Mouse (Mus musculus): ENCODE data around the gene Tcf23.

Gene Tcf23
- long read RNA-seq, experiment 1, result 0 reads
- long read RNA-seq, experiment 2, full-length matches to known transcripts, result 1 of 2 reads
- long read RNA-seq, experiment 2, partial matches to known transcripts, result 0 of 2 reads
- long read RNA-seq, experiment 2, other reads (novel, unspliced or antisense), result 1 of 2 reads

GRCm38 (mm10) chr5:30968416-30968815 lies at the start of gene Tcf23:
Tcf23 (plus strand) TSS chr5:30968662.
- intact Hi-C loops (cut with DNase I), result no loop called here

- intact Hi-C loops (cut with DNase I), result loop anchor here (5.0 kb wide), 1 partner anchor 111 kb away; no protein-coding TSS in a partner anchor
Measured at GRCm38 (mm10) chr5:30918691-30919090, 49.8 kb upstream of the Tcf23 start.

DNA sequence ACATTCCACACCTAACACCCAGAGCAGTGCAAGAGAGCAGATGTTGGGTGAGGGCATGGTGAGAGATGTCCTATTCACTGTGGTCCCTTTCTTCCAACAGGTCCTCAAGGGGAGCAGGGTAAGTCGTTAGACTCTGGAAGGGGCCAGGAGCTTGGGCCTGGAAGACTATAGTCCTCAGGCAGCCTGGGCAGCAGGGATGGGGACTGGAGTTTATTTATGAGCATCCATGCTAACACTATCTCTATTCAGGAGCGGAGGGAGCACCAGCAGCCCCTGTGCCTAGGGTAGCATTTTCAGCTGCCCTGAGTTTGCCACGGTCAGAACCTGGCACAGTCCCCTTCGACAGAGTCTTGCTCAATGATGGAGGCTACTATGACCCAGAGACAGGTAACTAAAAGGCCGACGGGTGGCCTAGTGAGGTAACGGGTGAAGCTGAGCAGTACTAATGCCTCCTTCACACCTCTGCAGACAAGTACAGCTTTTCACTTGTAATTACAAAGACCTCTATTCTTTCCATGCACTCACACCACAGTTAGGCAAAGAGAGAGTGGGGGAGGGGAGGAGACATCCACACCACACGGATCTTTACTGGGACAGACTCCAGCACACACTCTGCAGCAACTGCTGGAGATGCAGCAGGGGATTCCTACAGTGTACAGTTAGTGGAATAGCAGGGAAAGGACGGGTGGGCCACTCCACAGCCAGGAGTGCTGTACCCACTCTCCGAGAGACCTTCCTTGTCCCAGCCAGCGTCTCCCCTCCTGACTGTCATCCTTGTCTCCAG lies 48.4 kb upstream of the Tcf23 start:
- intact Hi-C loops (cut with DNase I), result loop anchor here (5.0 kb wide), 1 partner anchor 113 kb away; no protein-coding TSS in a partner anchor

- intact Hi-C loops (cut with DNase I), result no loop called here
Measured at GRCm38 (mm10) chr5:30920621-30921020, 47.8 kb upstream of the Tcf23 start.

DNA sequence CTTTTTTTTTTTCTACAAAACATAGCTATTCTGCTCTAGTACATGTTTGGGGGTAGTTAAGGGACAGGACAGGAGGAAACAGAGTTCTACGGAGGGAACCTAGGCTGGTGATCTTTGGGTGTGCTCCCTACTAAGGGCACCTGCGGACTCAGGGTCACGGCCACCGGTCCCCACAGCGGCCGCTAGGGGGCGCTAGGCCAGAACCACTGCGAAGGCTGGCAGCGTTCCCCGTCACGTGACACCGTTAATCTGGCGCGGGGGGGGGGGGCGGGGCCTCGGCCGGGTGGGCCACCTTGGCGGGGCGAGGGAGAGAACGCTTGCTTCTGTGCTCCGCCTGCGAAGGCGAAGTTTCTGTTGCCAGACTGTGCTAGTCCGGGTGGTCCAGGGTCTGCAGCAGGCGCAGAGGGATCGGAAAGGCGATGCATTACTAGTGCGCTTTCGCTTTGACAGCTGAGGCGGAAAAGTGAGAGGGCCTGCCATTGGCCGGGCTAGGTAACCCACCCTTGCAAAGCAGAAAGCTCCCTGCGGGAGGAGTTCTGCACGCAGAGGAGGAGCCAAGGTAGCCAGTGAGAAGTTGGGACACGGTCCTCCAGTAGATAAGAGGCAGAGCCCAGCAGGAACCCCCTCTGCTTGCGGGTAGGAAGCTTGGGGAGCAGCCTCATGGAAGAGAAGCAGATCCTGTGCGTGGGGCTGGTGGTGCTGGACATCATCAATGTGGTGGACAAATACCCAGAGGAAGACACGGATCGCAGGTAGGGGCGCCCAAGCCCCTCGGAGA lies 47.0 kb upstream of the Tcf23 start, which contains the start of gene Khk:
Gene Khk, plus strand, starts transcription at position 176 of the 778 bp plus-strand sequence.
- intact Hi-C loops (cut with DNase I), result no loop called here

- intact Hi-C loops (cut with DNase I), result no loop called here
Measured at GRCm38 (mm10) chr5:30922581-30923041, 45.9 kb upstream of the Tcf23 start.

GRCm38 (mm10) chr5:30923119-30923518 lies 45.3 kb upstream of the Tcf23 start:
- intact Hi-C loops (cut with DNase I), result no loop called here

- intact Hi-C loops (cut with DNase I), result no loop called here
Measured at GRCm38 (mm10) chr5:30924614-30925013, 43.8 kb upstream of the Tcf23 start.

- intact Hi-C loops (cut with DNase I), result no loop called here
Measured at GRCm38 (mm10) chr5:30925217-30925616, 43.2 kb upstream of the Tcf23 start.

- intact Hi-C loops (cut with DNase I), result no loop called here
Measured at GRCm38 (mm10) chr5:30926073-30926472, 42.4 kb upstream of the Tcf23 start.

DNA sequence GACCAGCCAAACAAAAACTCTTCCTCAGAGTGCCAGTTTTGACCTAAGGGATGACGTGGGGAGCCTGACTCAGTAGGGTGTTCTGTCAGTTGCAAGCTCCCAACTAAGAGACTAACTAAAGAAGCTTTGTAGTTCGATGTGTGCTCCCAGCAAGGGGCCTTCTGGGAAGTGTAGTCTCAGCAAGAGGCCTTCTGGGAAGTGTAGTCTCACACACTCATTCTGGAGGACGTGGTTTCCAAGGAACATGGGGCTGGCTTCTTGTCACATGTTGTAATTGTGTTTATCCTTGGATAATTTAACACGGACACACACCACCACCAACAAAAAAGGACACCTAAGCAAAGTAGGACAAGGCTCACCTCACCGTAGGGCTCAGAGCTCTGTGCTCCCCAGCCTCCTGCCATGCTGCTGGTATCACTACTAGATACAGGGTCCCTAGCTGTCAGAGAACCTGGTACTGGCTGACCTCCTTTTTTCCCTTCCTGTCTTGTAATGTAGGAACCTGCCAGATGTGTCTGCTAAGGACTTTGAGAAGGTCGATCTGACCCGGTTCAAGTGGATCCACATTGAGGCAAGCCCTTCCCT lies 40.4 kb upstream of the Tcf23 start:
- intact Hi-C loops (cut with DNase I), result no loop called here

DNA sequence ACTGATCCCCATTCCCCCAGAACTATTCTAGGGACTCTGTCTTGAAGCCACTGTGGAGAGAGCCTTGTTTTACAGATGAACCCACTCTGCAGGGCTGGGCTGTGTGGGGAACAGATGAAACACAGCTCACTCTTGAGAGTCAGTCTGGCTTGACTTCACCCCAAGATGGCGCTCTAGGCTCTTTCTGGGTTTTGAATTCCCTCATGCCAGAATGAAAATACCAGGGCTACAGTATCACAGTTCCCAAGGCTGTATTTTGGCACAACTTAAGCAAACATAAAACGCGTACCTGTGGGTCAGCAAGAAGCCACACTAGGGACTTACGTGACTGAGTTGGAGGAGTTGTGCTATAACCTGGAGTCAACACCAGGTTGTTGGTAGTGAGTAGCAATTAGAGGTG lies 38.3 kb upstream of the Tcf23 start:
- intact Hi-C loops (cut with DNase I), result loop anchor here (2.0 kb wide), 1 partner anchor 69 kb away; no protein-coding TSS in a partner anchor

DNA sequence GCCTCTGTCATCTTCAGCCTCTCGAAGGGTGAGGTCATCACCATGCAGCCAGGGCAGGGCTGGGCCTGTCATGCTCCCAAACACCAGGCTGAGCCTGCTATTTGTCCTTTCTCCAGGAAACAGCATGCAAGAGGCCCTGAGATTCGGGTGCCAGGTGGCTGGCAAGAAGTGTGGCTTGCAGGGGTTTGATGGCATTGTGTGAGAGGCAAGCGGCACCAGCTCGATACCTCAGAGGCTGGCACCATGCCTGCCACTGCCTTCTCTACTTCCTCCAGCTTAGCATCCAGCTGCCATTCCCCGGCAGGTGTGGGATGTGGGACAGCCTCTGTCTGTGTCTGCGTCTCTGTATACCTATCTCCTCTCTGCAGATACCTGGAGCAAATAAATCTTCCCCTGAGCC lies 37.6 kb upstream of the Tcf23 start:
- intact Hi-C loops (cut with DNase I), result loop anchor here (2.0 kb wide), 1 partner anchor 68 kb away; no protein-coding TSS in a partner anchor

DNA sequence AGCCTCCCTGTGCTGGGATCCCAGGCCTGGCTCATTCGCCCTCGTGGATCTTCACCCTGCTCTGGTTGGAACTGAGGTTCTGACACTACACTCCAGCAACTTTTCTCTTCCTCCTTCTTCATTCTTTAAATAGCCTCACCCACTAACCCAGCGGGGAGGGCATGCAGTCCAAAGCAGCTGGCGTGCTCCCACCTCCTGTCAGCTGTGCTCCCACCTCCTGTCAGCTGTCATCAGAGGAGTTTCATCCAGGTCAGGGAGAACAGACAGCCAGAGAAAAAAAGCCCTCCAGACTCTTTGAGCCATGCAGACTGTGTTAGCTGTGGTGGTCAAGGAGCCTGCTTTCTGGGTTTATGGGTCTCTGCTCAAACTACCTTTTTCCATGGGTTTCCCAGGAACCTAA lies 37.1 kb upstream of the Tcf23 start:
- intact Hi-C loops (cut with DNase I), result loop anchor here (2.0 kb wide), 1 partner anchor 67 kb away; no protein-coding TSS in a partner anchor

GRCm38 (mm10) chr5:30933705-30934104 lies 34.8 kb upstream of the Tcf23 start:
- intact Hi-C loops (cut with DNase I), result no loop called here

DNA sequence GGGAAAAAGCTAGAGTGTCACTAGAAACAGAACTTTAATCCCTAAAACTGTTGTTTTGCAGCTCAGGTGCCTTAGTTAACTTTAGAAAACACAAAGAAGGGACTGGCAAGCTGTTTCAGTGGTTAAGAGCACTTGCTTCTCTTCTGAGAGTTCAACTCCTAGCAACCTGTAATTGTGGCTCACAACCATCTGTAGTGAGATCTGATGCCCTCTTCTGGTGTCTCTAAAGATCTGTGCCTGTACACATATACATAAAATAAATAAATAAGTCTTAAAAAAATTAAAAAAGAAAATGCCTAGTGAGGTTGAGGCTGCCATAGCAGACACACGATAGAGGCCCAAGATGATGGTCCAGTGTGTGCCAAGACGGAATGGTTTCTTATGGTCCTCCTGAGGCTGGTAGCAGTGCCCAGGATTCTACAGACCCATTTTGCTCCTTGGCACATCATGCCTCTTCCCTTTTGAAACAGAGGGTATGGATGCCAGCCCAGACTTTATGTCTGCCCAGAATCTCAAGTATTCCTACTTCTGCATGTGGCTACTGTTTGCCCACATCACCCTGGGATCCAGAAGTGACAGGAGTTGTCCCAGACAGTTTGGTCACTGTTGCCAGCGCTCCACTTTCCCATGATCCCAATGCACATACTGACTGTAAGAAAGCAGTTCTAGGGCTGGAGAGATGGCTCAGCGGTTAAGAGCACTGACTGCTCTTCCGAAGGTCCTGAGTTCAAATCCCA lies 33.6 kb upstream of the Tcf23 start:
- intact Hi-C loops (cut with DNase I), result no loop called here

GRCm38 (mm10) chr5:30943004-30943403 lies 25.5 kb upstream of the Tcf23 start:
- intact Hi-C loops (cut with DNase I), result no loop called here

DNA sequence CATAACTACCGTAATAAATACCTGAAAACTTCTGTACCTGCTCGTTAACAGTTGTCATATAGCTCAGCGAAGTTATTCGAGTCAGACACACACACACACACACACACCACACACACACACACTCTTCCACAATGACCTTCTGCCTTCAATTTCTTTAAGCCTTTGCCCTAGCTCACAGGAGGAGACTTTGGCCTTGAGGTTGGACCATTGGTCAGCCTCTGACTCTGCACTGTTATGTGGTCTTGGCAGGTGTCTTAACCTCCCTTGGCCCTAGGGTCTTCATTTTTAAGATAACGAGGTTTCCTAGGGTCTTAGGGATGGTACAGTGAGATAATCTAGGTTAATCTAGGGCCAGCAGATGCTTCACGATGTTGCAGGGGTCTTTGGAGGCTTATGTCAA lies 24.1 kb upstream of the Tcf23 start:
- intact Hi-C loops (cut with DNase I), result no loop called here

DNA sequence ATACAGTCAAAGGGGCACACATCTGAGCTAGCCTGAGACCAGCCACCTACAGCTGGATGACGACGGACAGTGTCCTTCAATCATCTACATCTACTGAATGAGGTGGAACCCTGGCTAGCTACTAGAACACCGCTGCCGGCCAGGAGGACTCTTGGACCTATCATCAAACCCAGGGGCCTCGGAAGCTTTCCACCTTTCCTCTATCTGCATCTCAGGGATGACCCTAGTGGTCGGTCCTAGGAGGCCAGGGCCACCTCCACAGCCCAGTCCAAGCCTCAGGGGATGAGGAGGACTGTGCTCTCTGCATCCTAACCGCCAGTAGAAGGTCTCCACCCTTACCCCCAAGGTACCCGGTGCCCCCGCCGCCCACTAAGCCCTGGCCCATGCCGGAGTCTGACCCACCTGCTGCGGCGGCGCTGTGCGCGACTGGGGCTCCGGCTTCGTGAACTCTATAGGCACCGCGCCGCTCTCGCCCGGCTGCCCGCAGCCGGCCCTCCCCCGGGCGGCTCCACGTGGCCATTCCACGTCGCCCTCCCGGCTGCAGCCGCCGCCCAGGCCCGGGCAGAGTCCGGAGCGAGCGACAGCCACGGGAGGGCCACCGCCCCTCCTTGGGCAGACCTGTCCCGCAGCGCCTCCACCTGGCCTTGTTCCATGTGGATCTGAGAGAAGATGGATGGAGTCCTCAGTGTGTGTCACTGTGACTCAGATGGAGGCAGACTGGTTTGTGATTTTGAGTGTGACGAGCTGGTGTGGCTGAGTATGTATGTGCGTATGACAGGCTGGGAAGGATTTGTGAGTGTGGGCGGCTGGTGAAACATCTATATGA lies 23.3 kb upstream of the Tcf23 start, which contains the start of gene Cgref1:
Gene Cgref1, minus strand, starts transcription at position 636 of the 826 bp plus-strand sequence.
- intact Hi-C loops (cut with DNase I), result no loop called here

DNA sequence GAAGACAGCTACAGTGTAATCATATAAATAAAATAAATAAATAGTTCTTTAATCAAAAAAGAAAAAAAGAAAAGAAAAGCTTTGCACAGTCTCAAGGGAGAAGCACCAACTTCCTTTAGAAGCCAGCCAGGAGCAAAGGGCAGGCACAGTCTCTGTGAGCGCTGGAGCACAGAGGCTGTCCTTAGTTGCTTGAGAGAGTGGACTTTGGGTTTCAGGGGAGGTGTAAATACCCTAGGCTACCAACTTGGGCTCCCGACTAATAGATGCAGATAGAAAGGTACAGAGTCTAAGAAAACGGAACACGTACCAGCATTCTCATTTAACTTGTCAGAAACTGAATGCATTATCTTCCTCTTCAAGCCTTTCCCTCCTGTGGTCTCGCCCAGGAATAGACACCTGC lies 19.8 kb upstream of the Tcf23 start:
- intact Hi-C loops (cut with DNase I), result no loop called here

All from adrenal gland (tissue).